Mouse (Mus musculus): ENCODE measurements at regions not wholly inside any gene's neighbourhood (a gene's known extent, or its start where the extent isn't known, plus 50 kb on each side); places are given as distances from the start of the nearest gene placed in this dataset.

DNA sequence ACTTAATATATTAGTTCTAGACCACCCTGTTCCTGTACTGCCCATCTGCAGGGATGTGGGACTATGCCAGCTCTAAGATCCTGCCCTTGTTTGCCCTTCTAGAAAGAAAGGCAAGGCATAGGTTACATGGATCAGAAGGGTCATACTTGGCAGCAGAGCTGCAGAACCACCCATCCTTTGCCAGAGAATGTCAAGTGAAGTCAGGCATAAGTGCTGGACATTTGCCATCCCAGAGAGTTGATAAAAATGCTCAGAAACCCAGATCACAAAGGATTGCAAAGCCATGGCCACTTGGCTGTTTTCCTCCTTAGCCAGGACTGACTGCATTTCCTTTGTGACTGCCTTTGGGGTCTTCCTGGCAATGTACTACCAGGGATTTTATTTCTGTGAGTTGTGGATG, 146.7 kb upstream of the Opcml start:
- no peak for TF ChIP-seq CTCF (IDR thresholded peaks at IDR 0.05; ENCODE audit: extremely low read depth, insufficient read depth, low read length)
- no peak for TF ChIP-seq POLR2A (IDR thresholded peaks at IDR 0.05; ENCODE audit: extremely low read depth, insufficient read depth, low read length)
